Mouse (Mus musculus): ENCODE measurements at regions not wholly inside any gene's neighbourhood (a gene's known extent, or its start where the extent isn't known, plus 50 kb on each side); places are given as distances from the start of the nearest gene placed in this dataset.

DNA sequence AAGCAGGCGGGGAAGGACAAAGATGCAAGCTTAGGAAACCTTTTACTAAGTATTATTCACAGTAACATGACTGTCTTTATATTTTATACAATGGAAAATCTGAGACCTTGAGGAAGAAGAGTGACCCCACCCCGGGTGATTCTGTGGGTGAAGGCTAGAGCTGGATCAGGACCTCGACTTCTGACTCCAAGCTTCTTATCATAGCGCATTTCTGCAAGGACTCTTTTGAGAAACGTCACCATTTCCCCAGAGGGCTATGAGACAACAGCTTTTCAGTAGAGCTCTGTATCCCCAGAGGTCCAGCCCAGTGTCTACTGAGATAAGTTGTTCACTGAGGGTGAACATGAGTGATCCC, 69.0 kb downstream of the Rpusd4 start:
- Histone ChIP-seq H3K4me3 (replicated peaks; ENCODE audit: low read length) (no peak overlapping the region), H3K27me3 (ENCODE audit: insufficient read depth, low read length) (peaks cover 27% of the 10 kb centered on the region), H3K9me3 (ENCODE audit: low read length) (no peaks in the 10 kb centered on the region), H3K4me1 (replicated peaks; ENCODE audit: low read depth, low read length) (peaks cover 1% of the 10 kb centered on the region; the same call in 1 of the 2 replicates), H3K36me3 (ENCODE audit: insufficient read depth, low read length) (no peaks in the 10 kb centered on the region)
- TF ChIP-seq CTCF (conservative IDR thresholded peaks at IDR 0.05; ENCODE audit: low read length) = no peak
- TF ChIP-seq NANOG (IDR thresholded peaks at IDR 0.05; ENCODE audit: borderline replicate concordance, low read length) = no peak
- no peak for TF ChIP-seq POU5F1 (IDR thresholded peaks at IDR 0.05; ENCODE audit: borderline replicate concordance, low read length)

DNA sequence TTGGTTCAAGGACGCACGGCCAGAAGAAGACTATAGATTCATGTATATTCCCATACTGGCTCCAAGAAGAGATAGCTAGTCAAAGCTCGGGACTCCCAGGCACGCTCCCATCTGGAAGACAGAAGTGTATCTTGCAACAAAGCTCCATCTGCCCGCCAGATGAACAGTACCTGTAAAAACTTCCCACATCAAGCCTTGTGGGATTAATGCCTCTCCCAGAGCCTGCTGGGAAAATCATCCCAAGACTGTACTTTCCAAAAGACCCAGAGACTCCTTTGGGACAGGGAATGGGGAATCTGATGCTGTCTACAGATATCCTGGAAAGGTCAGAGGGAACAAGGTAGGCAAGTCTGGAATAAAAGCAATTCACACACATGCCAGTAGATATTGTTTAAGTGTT, 71.2 kb downstream of the Rpusd4 start:
- H3K4me3 ChIP-seq (replicated peaks; ENCODE audit: low read length) = no peak overlapping the region
- peaks cover 7% of the 10 kb centered on the region for H3K4me1 ChIP-seq (replicated peaks; ENCODE audit: low read depth, low read length)
- no peaks in the 10 kb centered on the region for H3K36me3 ChIP-seq (ENCODE audit: insufficient read depth, low read length)
- no peak for TF ChIP-seq NANOG (IDR thresholded peaks at IDR 0.05; ENCODE audit: borderline replicate concordance, low read length)
- no peak for TF ChIP-seq POU5F1 (IDR thresholded peaks at IDR 0.05; ENCODE audit: borderline replicate concordance, low read length)
- no peak for TF ChIP-seq CTCF (conservative IDR thresholded peaks at IDR 0.05; ENCODE audit: low read length)
- H3K9me3 ChIP-seq (ENCODE audit: low read length) = no peaks in the 10 kb centered on the region
- H3K27me3 ChIP-seq (ENCODE audit: insufficient read depth, low read length) = peaks cover 19% of the 10 kb centered on the region; the same call in 1 of the 2 replicates

DNA sequence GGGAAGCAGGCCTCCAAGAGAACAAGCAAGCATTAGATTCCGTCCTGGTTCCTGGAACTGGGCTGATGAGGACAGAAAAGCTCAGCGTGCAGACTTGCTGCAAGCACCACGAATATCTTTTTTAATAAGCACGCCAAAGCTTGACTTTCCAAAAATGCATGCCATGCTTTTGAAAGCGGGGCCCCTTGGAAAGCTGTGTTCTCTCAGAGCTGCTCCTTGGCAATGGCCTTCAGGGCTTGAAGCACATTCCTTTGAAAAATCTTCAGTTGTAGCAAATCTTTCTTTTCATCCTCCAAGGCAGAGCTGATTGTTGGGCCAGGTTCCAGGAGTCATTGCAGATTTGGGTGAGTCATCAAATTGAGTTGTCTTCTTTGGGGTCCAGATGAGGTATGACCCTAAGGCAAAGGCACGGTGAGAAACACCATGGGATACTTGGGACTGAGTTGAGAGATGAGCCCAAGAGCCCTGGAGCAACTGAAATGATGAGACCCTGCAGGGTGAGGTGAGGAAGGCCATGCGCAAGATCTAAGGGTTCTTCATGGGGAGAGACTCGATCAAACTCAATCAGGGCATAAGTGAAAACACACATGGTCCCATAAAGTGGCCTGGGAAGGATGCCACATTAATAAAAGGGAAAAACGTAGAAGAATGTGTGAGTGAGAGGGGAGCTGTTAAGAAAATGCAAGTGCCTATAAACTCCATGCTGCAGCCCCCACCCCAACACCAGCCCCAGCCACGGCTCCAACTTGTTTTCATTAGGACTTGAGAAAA, 72.0 kb downstream of the Rpusd4 start:
- Histone ChIP-seq H3K4me3 (replicated peaks; ENCODE audit: low read length) (no peak overlapping the region), H3K36me3 (ENCODE audit: insufficient read depth, low read length) (no peaks in the 10 kb centered on the region), H3K9me3 (ENCODE audit: low read length) (no peaks in the 10 kb centered on the region), H3K27me3 (ENCODE audit: insufficient read depth, low read length) (peaks cover 13% of the 10 kb centered on the region; the same call in 1 of the 2 replicates), H3K4me1 (replicated peaks; ENCODE audit: low read depth, low read length) (peaks cover 7% of the 10 kb centered on the region)
- no peak for TF ChIP-seq POU5F1 (IDR thresholded peaks at IDR 0.05; ENCODE audit: borderline replicate concordance, low read length)
- no peak for TF ChIP-seq CTCF (conservative IDR thresholded peaks at IDR 0.05; ENCODE audit: low read length)
- TF ChIP-seq NANOG (IDR thresholded peaks at IDR 0.05; ENCODE audit: borderline replicate concordance, low read length) = no peak

DNA sequence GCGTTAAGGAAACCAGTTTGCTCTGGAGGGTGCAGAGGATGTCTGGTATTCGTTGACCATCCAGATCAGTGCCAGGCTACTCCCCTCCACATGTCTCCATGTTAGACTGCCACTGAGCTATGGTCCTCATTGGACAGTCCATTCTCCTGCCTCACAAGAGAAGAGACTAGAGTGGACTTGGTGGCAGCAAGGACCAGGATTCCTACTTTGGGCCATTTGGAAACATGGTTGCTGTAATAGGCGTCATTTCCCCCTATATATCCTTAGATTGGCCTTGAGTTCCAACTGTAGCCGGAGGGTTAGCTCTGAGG, 72.6 kb downstream of the Rpusd4 start:
- peaks cover 7% of the 10 kb centered on the region for H3K4me1 ChIP-seq (replicated peaks; ENCODE audit: low read depth, low read length)
- H3K27me3 ChIP-seq (ENCODE audit: insufficient read depth, low read length) = peaks cover 7% of the 10 kb centered on the region; the same call in 1 of the 2 replicates
- H3K36me3 ChIP-seq (ENCODE audit: insufficient read depth, low read length) = no peaks in the 10 kb centered on the region
- TF ChIP-seq NANOG (IDR thresholded peaks at IDR 0.05; ENCODE audit: borderline replicate concordance, low read length) (no peak), POU5F1 (IDR thresholded peaks at IDR 0.05; ENCODE audit: borderline replicate concordance, low read length) (no peak), CTCF (conservative IDR thresholded peaks at IDR 0.05; ENCODE audit: low read length) (no peak)
- no peak overlapping the region for H3K4me3 ChIP-seq (replicated peaks; ENCODE audit: low read length)
- no peaks in the 10 kb centered on the region for H3K9me3 ChIP-seq (ENCODE audit: low read length)

DNA sequence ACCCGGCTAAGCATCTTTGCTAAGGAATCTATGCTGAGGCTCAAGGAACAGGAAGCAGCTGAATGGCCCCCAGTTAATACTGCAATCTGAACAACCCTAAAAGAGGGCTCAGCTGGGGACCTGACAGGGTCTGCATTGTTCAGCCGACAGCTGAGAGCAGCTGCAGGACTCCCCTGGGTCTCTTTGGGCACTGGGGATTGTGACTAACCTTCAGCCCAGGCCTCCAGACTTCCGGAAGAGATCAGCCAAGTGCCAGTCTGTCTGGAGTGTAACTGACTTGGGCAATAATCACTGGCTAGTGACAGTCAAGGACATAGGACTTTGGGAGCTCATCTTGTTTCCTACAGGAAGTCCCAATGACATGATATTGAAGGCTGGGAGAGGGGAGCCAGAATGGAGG, 73.1 kb downstream of the Rpusd4 start:
- peaks cover 7% of the 10 kb centered on the region for H3K4me1 ChIP-seq (replicated peaks; ENCODE audit: low read depth, low read length)
- no peak overlapping the region for H3K4me3 ChIP-seq (replicated peaks; ENCODE audit: low read length)
- no peaks in the 10 kb centered on the region for H3K36me3 ChIP-seq (ENCODE audit: insufficient read depth, low read length)
- TF ChIP-seq CTCF (conservative IDR thresholded peaks at IDR 0.05; ENCODE audit: low read length) = no peak
- TF ChIP-seq NANOG (IDR thresholded peaks at IDR 0.05; ENCODE audit: borderline replicate concordance, low read length) = no peak
- no peak for TF ChIP-seq POU5F1 (IDR thresholded peaks at IDR 0.05; ENCODE audit: borderline replicate concordance, low read length)
- H3K27me3 ChIP-seq (ENCODE audit: insufficient read depth, low read length) = peaks cover 7% of the 10 kb centered on the region; the same call in 1 of the 2 replicates
- no peaks in the 10 kb centered on the region for H3K9me3 ChIP-seq (ENCODE audit: low read length)

DNA sequence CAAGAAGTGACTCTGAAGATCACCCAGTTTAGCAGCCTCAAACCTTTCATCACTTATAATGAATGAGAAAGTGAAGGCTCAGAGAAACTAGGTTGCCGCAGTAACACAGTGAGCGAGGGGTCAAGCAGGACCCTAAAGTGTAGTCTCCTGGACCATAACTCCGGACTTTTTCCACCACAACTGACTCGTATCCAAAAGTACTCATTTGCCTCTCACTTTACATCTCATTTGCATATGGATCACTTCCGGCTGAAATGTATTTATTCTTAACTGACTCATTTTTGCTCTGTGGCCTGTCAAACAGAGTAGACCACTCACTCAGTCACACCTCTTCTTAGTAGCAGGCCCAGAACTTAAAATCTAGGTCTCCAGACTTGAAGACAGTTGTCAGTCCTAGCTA, 73.7 kb downstream of the Rpusd4 start:
- TF ChIP-seq POU5F1 (IDR thresholded peaks at IDR 0.05; ENCODE audit: borderline replicate concordance, low read length) = no peak
- TF ChIP-seq CTCF (conservative IDR thresholded peaks at IDR 0.05; ENCODE audit: low read length) = no peak
- TF ChIP-seq NANOG (IDR thresholded peaks at IDR 0.05; ENCODE audit: borderline replicate concordance, low read length) = no peak
- H3K4me3 ChIP-seq (replicated peaks; ENCODE audit: low read length) = no peak overlapping the region
- no peaks in the 10 kb centered on the region for H3K36me3 ChIP-seq (ENCODE audit: insufficient read depth, low read length)
- peaks cover 7% of the 10 kb centered on the region for H3K4me1 ChIP-seq (replicated peaks; ENCODE audit: low read depth, low read length)
- no peaks in the 10 kb centered on the region for H3K9me3 ChIP-seq (ENCODE audit: low read length)
- H3K27me3 ChIP-seq (ENCODE audit: insufficient read depth, low read length) = peaks cover 7% of the 10 kb centered on the region; the same call in 1 of the 2 replicates

GRCm38 (mm10) chr9:35342436-35342835, 74.8 kb downstream of the Rpusd4 start:
- peaks cover 7% of the 10 kb centered on the region for H3K4me1 ChIP-seq (replicated peaks; ENCODE audit: low read depth, low read length)
- H3K9me3 ChIP-seq (ENCODE audit: low read length) = no peaks in the 10 kb centered on the region
- H3K36me3 ChIP-seq (ENCODE audit: insufficient read depth, low read length) = no peaks in the 10 kb centered on the region
- TF ChIP-seq CTCF (conservative IDR thresholded peaks at IDR 0.05; ENCODE audit: low read length) = no peak
- no peak for TF ChIP-seq POU5F1 (IDR thresholded peaks at IDR 0.05; ENCODE audit: borderline replicate concordance, low read length)
- TF ChIP-seq NANOG (IDR thresholded peaks at IDR 0.05; ENCODE audit: borderline replicate concordance, low read length) = no peak
- no peak overlapping the region for H3K4me3 ChIP-seq (replicated peaks; ENCODE audit: low read length)
- H3K27me3 ChIP-seq (ENCODE audit: insufficient read depth, low read length) = peaks cover 7% of the 10 kb centered on the region; the same call in 1 of the 2 replicates

DNA sequence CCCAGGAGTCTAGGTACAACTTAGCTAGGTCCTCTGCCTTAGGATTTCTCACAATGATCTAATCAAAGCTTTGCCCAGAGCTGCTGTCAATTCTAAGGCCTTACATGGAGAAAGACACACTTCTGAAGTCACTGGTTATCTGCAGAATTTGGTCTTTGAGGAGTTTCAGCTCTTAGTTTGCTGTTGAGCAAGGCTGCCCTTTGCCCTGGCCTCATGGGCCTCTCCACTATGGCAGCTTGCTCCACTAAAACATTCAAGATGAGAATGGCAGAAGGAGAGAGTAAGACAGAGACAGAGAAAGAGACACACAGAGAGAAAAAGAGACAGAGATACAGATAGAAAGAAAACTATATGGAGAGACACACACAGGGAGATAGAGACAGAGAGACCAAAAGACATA, 75.7 kb downstream of the Rpusd4 start:
- Histone ChIP-seq H3K27me3 (ENCODE audit: insufficient read depth, low read length) (peaks cover 4% of the 10 kb centered on the region; the same call in 1 of the 2 replicates), H3K36me3 (ENCODE audit: insufficient read depth, low read length) (no peaks in the 10 kb centered on the region), H3K9me3 (ENCODE audit: low read length) (peaks cover 5% of the 10 kb centered on the region), H3K4me1 (replicated peaks; ENCODE audit: low read depth, low read length) (peaks cover 7% of the 10 kb centered on the region), H3K4me3 (replicated peaks; ENCODE audit: low read length) (no peak overlapping the region)
- TF ChIP-seq NANOG (IDR thresholded peaks at IDR 0.05; ENCODE audit: borderline replicate concordance, low read length) = no peak
- TF ChIP-seq POU5F1 (IDR thresholded peaks at IDR 0.05; ENCODE audit: borderline replicate concordance, low read length) = no peak
- TF ChIP-seq CTCF (conservative IDR thresholded peaks at IDR 0.05; ENCODE audit: low read length) = no peak

DNA sequence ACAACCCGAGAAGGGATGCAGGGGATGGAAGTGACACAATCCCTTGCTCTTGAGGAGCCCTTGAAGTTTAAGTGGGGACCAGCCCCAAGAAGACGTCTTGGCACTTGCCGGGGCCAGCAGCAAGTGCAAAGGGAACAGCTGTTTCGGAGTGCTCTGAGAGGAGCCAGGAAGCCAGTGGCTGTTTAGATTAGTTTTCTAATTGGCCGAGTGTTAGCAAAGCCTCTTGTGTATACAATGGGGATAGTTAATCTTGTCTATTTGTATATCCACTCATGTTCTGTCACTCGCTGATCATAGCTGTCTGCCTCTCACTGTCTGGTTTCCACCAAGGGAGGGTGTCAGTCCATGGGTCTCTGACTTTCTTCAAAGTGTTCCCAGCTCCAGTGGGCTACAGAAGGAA, 76.6 kb upstream of the Cdon start:
- Histone ChIP-seq H3K36me3 (ENCODE audit: insufficient read depth, low read length) (no peaks in the 10 kb centered on the region), H3K27me3 (ENCODE audit: insufficient read depth, low read length) (no peaks in the 10 kb centered on the region; the same call in 1 of the 2 replicates), H3K4me1 (replicated peaks; ENCODE audit: low read depth, low read length) (peaks cover 7% of the 10 kb centered on the region), H3K4me3 (replicated peaks; ENCODE audit: low read length) (no peak overlapping the region), H3K9me3 (ENCODE audit: low read length) (peaks cover 15% of the 10 kb centered on the region)
- TF ChIP-seq NANOG (IDR thresholded peaks at IDR 0.05; ENCODE audit: borderline replicate concordance, low read length) (no peak), CTCF (conservative IDR thresholded peaks at IDR 0.05; ENCODE audit: low read length) (no peak)

Measured in E14TG2a.4 (cell line).